Mouse (Mus musculus) embryonic facial prominence, embryonic 11.5 days (tissue): ENCODE data around the gene Aph1b. TPM values are rescaled to one million over a fixed set of nuclear protein-coding genes. Genes with fewer than 3 reads are reported as not detected.
"Not testable (repeated sequence)": the region's sequence is repeated elsewhere in the genome, so short reads cannot be mapped to it uniquely, and the experiment has no call there.

Experiments
- ATAC-seq: fragments of 200-750 bp; cut with Nextera tagmentation; replicated peaks from 2 replicates; pipeline ENCODE4 v1.8.0; 2017; ENCODE audit warnings: low read depth; ENCODE audit not compliant: insufficient number of reproducible peaks, low FRiP score, low TSS enrichment
- DNase-seq: peaks from one replicate; pipeline ENCODE4 v3.0.0-alpha.2; 2015; ENCODE audit warnings: low spot score
- H3K27ac ChIP-seq: fragments of 300-500 bp; sonication (generic); replicated peaks from 2 replicates; pipeline ENCODE4 v1.5.1; 2014; ENCODE audit warnings: mild to moderate bottlenecking, low read depth, low read length, control low read depth
- H3K27me3 ChIP-seq: fragments of 300-500 bp; sonication (generic); 2 replicates; pipeline ENCODE4 v1.6.1; 2014; ENCODE audit warnings: mild to moderate bottlenecking, low read length, moderate library complexity, mixed read lengths; ENCODE audit not compliant: control insufficient read depth, insufficient read depth
- H3K36me3 ChIP-seq: fragments of 300-500 bp; sonication (generic); replicated peaks from 2 replicates; pipeline ENCODE4 v1.6.1; 2014; ENCODE audit warnings: low read depth, mild to moderate bottlenecking, low read length, moderate library complexity, mixed read lengths; ENCODE audit not compliant: control insufficient read depth, insufficient read depth
- H3K4me1 ChIP-seq: fragments of 300-500 bp; sonication (generic); 2 replicates; pipeline ENCODE4 v1.6.1; 2014; ENCODE audit warnings: low read length, mixed read lengths; ENCODE audit not compliant: control insufficient read depth, insufficient read depth
- H3K4me2 ChIP-seq: fragments of 300-500 bp; sonication (generic); 2 replicates; pipeline ENCODE4 v1.6.1; 2014; ENCODE audit warnings: low read depth, mild to moderate bottlenecking, control low read depth, low read length, moderate library complexity
- H3K4me3 ChIP-seq: fragments of 300-500 bp; sonication (generic); 2 replicates; pipeline ENCODE4 v1.5.1; 2014; ENCODE audit warnings: low read depth, low read length, control low read depth
- H3K9ac ChIP-seq: fragments of 300-500 bp; sonication (generic); replicated peaks from 2 replicates; pipeline ENCODE4 v1.6.1; 2014; ENCODE audit warnings: mild to moderate bottlenecking, control low read depth, low read length
- H3K9me3 ChIP-seq: fragments of 300-500 bp; sonication (generic); replicated peaks from 2 replicates; pipeline ENCODE4 v1.6.1; 2016; ENCODE audit warnings: mild to moderate bottlenecking, low read length, inconsistent platforms, mixed read lengths; ENCODE audit not compliant: control insufficient read depth
- WGBS: fragments of 180-500 bp; shearing (Covaris S2); extraction: QIAGEN DNeasy Blood & Tissue Kit; methylation state at CpG from one replicate; pipeline ENCODE4 v1.1.7; 2014; 5-methylcytosine and 5-hydroxymethylcytosine counted together
- polyA plus RNA-seq: library from polyadenylated mRNA; unstranded; fragments of >200 nt; fragmentation: Nextera tagmentation; extraction: Ambion mirVana; gene quantifications from 2 replicates; pipeline ENCODE4 v1.2.1, GENCODE M21; 2014

Gene Aph1b
- polyA plus RNA-seq, 1 experiment from 2014 or later: 12.7 TPM

GRCm38 (mm10) chr9:66820996-66821395 lies 25.7 kb upstream of the Aph1b start:
- ATAC-seq (no peak), DNase-seq (no peak)
- Histone ChIP-seq H3K4me3 (no peak overlapping the region), H3K4me1 (no peaks in the 10 kb centered on the region), H3K27ac (no peak overlapping the region), H3K9ac (no peak overlapping the region), H3K4me2 (no peak overlapping the region), H3K36me3 (no peaks in the 10 kb centered on the region), H3K27me3 (no peaks in the 10 kb centered on the region), H3K9me3 (no peaks in the 10 kb centered on the region)
- 77% methylated on average over 5 of the region's 5 CpGs for WGBS

GRCm38 (mm10) chr9:66813392-66813791 lies 18.1 kb upstream of the Aph1b start:
- no peak overlapping the region for H3K27ac ChIP-seq
- no peak for DNase-seq
- 8% methylated on average over 2 of the region's 2 CpGs for WGBS

GRCm38 (mm10) chr9:66805951-66806350 lies 10.7 kb upstream of the Aph1b start:
- H3K4me3 ChIP-seq: peak overlapping the region; percentile 23
- H3K9me3 ChIP-seq, ATAC-seq, H3K36me3 ChIP-seq, H3K27ac ChIP-seq, H3K27me3 ChIP-seq, H3K4me1 ChIP-seq: not testable (repeated sequence)
- DNase-seq: peak; percentile 30
- 3% methylated on average over 30 of the region's 37 CpGs for WGBS
- H3K4me2 ChIP-seq: peak overlapping the region; percentile 50
- H3K9ac ChIP-seq: peak overlapping the region; percentile 44

More at GRCm38 (mm10) chr9:66813392-66813791, 18.1 kb upstream of the Aph1b start:
- no peaks in the 10 kb centered on the region for H3K4me1 ChIP-seq
- ATAC-seq: no peak
- no peak overlapping the region for H3K4me3 ChIP-seq
- no peak overlapping the region for H3K4me2 ChIP-seq
- H3K36me3 ChIP-seq: no peaks in the 10 kb centered on the region
- H3K9ac ChIP-seq: no peak overlapping the region
- no peaks in the 10 kb centered on the region for H3K27me3 ChIP-seq
- H3K9me3 ChIP-seq: no peaks in the 10 kb centered on the region

- DNase-seq (no peak), ATAC-seq (no peak)
- Histone ChIP-seq H3K4me1 (no peaks in the 10 kb centered on the region; the same call in 1 of the 2 replicates), H3K9ac (no peak overlapping the region), H3K9me3 (no peaks in the 10 kb centered on the region), H3K27ac (no peak overlapping the region), H3K36me3 (no peaks in the 10 kb centered on the region), H3K27me3 (peaks cover 7% of the 10 kb centered on the region), H3K4me3 (no peak overlapping the region), H3K4me2 (no peak overlapping the region)
- WGBS: 43% methylated on average over 12 of the region's 12 CpGs
Measured at GRCm38 (mm10) chr9:66801947-66802346, 6.7 kb upstream of the Aph1b start.

GRCm38 (mm10) chr9:66796739-66797138 lies 1.4 kb upstream of the Aph1b start, which contains the start of gene Gm10647:
TSS of gene Gm10647 (plus strand) at chr9:66797039.
- ATAC-seq (no peak), DNase-seq (no peak)
- 67% methylated on average over 5 of the region's 5 CpGs for WGBS
- Histone ChIP-seq H3K9ac (no peak within 1 kb of the TSS), H3K27ac (no peak within 1 kb of the TSS), H3K4me2 (peak within 1 kb of the TSS; percentile 71), H3K4me3 (peak within 1 kb of the TSS; percentile 60), H3K9me3 (no peaks in the 10 kb centered on the region), H3K36me3 (no peaks in the 10 kb centered on the region), H3K27me3 (peaks cover under 1% of the 10 kb centered on the region; the same call in 1 of the 2 replicates), H3K4me1 (no peaks in the 10 kb centered on the region)

GRCm38 (mm10) chr9:66794629-66795463 lies 444 bp downstream of the Aph1b start:
- DNase-seq (no peak), ATAC-seq (peak; percentile 97)
- Histone ChIP-seq H3K4me3 (peak overlapping the region; percentile 60), H3K36me3 (no peaks in the 10 kb centered on the region), H3K27me3 (no peaks in the 10 kb centered on the region), H3K9ac (peak overlapping the region; percentile 73), H3K9me3 (no peaks in the 10 kb centered on the region), H3K4me2 (peak overlapping the region; percentile 71), H3K4me1 (no peaks in the 10 kb centered on the region), H3K27ac (0 out of 2 replicates have a peak overlapping the region, but pooled peaks have one; percentile 8)
- under 1% methylated on average over 43 of the region's 43 CpGs for WGBS

- Histone ChIP-seq H3K27me3 (no peaks in the 10 kb centered on the region), H3K4me2 (no peak overlapping the region), H3K4me1 (no peaks in the 10 kb centered on the region), H3K9me3 (no peaks in the 10 kb centered on the region), H3K36me3 (no peaks in the 10 kb centered on the region), H3K4me3 (no peak overlapping the region), H3K9ac (no peak overlapping the region), H3K27ac (no peak overlapping the region)
- 8% methylated on average over 2 of the region's 2 CpGs for WGBS
- DNase-seq: peak; percentile 76
- no peak for ATAC-seq
Measured at GRCm38 (mm10) chr9:66787821-66788220, 7.5 kb downstream of the Aph1b start.

GRCm38 (mm10) chr9:66784552-66784951 lies 10.7 kb downstream of the Aph1b start:
- H3K9me3 ChIP-seq, H3K9ac ChIP-seq, H3K4me1 ChIP-seq, H3K27ac ChIP-seq, H3K36me3 ChIP-seq, H3K27me3 ChIP-seq, H3K4me2 ChIP-seq, DNase-seq, ATAC-seq, H3K4me3 ChIP-seq: not testable (repeated sequence)
- no CpG with 5 or more reads among the region's 3 CpGs for WGBS
